Mouse (Mus musculus): ENCODE results near the gene Napepld. TPM values are rescaled to one million over a fixed set of nuclear protein-coding genes. Genes with fewer than 3 reads are reported as not detected.
"Not testable (repeated sequence)": the region's sequence is repeated elsewhere in the genome, so short reads cannot be mapped to it uniquely, and the experiment has no call there.

The Napepld gene
- polyA plus RNA-seq, 1 experiment from 2014 or later: 8.2 TPM

DNA sequence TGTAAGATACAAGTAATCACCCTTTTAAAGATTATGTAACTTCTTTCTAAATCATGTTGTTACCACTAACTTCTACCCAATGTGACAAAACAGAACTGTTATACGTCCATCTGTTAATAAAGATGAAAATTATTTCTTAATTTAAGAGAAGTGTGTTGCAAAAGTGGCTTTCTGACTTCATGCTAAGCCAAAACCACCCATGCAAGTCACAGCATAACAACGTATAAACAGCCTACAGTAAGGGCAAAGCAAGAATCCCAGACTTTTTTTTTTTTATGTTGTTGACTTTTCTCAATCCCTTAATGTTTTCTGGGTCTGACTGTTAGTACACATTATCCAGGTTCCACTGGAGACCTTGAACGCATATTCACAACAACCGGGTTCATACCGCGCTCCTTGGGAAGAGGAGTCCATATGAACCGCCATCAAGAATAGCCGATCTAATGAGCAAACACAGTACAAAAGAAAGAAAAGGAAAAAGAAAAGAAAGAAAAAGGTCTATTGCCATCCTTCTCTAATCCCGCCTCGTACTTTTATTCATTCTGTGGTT, 849 bp downstream of the Napepld start:
- H3K9ac ChIP-seq (ENCODE audit: low read depth, low read length): peak overlapping the region; percentile 54
- no peaks in the 10 kb centered on the region for H3K27me3 ChIP-seq (ENCODE audit: control insufficient read depth, insufficient read depth, low read length)
- no peak overlapping the region for H3K27ac ChIP-seq (ENCODE audit: low read depth, low read length)

DNA sequence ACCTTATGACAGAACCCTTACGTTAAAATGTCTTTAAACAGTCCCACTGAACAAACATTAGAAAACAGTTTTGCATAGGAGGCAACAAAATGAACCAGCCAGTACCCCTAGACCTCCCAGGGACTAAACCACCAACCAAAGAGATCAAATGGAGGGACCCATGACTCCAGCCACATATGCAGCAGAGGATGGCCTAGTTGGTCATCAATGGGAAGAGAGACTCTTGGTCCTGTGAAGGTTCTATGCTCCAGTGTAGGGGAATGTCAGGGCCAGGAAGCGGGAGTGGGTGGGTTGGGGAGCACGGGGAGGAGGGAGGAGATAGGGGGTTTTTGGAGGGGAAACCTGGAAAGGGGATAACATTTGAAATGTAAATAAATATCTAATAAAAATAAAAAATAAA, 1.6 kb downstream of the Napepld start:
- ATAC-seq (ENCODE audit: low FRiP score, low TSS enrichment); H3K4me2 ChIP-seq (replicated peaks; ENCODE audit: low read depth, low read length); H3K27ac ChIP-seq (ENCODE audit: low read depth, low read length); H3K36me3 ChIP-seq (ENCODE audit: control insufficient read depth, insufficient read depth, low read length); H3K27me3 ChIP-seq (ENCODE audit: control insufficient read depth, insufficient read depth, low read length); H3K9me3 ChIP-seq (ENCODE audit: control insufficient read depth, low read length); H3K4me1 ChIP-seq (ENCODE audit: control insufficient read depth, insufficient read depth, low read length); H3K4me3 ChIP-seq (ENCODE audit: low read length); H3K9ac ChIP-seq (ENCODE audit: low read depth, low read length): not testable (repeated sequence)
- WGBS: 82% methylated on average over 3 of the region's 3 CpGs

More for the DNA sequence above, 849 bp downstream of the Napepld start:
- Histone ChIP-seq H3K4me2 (replicated peaks; ENCODE audit: low read depth, low read length) (peak overlapping the region; percentile 55), H3K4me1 (ENCODE audit: control insufficient read depth, insufficient read depth, low read length) (no peaks in the 10 kb centered on the region), H3K36me3 (ENCODE audit: control insufficient read depth, insufficient read depth, low read length) (no peaks in the 10 kb centered on the region), H3K4me3 (ENCODE audit: low read length) (peak overlapping the region; percentile 57), H3K9me3 (ENCODE audit: control insufficient read depth, low read length) (no peaks in the 10 kb centered on the region)
- 14% methylated on average over 10 of the region's 10 CpGs for WGBS
- ATAC-seq (ENCODE audit: low FRiP score, low TSS enrichment): no peak

DNA sequence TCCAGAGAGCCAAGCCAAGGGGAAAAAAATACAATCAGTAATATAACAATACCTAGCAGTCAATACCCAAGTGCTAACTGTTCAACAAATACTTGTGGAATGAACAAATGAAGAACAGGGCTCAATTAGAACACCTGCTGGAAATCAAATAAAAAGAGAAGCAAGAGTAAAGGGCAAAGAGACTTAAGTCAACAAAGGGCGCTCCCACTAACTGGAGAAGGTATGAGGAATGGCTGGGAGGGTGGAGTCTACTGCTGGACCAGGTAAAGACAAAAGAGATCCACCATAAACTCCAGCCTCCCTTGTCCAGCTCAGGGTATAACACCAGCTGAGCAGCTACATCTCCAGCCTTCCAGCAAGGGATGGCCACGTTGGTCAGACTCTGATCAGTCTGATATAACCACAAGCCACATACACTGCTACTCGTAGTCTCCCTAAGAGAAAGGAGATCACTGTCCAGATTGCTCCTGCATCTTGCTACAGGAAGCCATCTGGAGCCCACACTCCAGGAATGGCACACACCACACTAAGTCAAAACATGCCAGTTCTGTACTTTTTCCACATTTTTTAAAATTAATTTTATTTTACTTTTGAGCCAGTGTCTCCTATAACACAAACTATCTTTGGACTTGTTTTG, 6.2 kb downstream of the Napepld start:
- Histone ChIP-seq H3K27me3 (ENCODE audit: control insufficient read depth, insufficient read depth, low read length) (no peaks in the 10 kb centered on the region), H3K36me3 (ENCODE audit: control insufficient read depth, insufficient read depth, low read length) (no peaks in the 10 kb centered on the region), H3K4me3 (ENCODE audit: low read length) (no peak overlapping the region), H3K9ac (ENCODE audit: low read depth, low read length) (no peak overlapping the region), H3K4me1 (ENCODE audit: control insufficient read depth, insufficient read depth, low read length) (no peaks in the 10 kb centered on the region), H3K9me3 (ENCODE audit: control insufficient read depth, low read length) (no peaks in the 10 kb centered on the region), H3K27ac (ENCODE audit: low read depth, low read length) (no peak overlapping the region), H3K4me2 (replicated peaks; ENCODE audit: low read depth, low read length) (no peak overlapping the region)
- ATAC-seq (ENCODE audit: low FRiP score, low TSS enrichment): no peak
- 89% methylated on average over 3 of the region's 3 CpGs for WGBS

DNA sequence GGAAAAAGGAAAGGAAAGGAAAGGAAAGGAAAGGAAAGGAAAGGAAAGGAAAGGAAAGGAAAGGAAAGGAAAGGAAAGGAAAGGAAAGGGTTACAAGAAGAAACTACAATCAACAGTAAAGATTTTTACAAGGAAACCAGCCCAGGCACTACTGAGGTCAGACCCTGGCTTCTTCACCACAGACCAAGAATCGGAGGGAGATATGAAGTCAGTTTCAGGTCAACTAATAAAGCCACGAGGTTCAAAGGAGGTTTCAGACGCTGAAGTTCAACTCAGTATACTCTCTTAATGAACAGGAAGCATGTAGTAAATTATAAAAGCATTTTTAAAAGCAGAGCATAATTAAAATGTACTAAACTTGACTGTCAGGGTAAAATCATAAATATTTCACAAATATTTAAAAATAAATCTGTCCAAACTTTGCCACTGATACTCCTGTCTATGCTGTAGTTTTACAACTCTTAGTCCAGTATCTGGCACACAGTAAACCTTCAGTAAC, 7.8 kb downstream of the Napepld start:
- Histone ChIP-seq H3K36me3 (ENCODE audit: control insufficient read depth, insufficient read depth, low read length) (no peaks in the 10 kb centered on the region), H3K4me3 (ENCODE audit: low read length) (no peak overlapping the region), H3K9ac (ENCODE audit: low read depth, low read length) (no peak overlapping the region), H3K9me3 (ENCODE audit: control insufficient read depth, low read length) (no peaks in the 10 kb centered on the region; the same call in 1 of the 2 replicates), H3K4me2 (replicated peaks; ENCODE audit: low read depth, low read length) (no peak overlapping the region), H3K27me3 (ENCODE audit: control insufficient read depth, insufficient read depth, low read length) (no peaks in the 10 kb centered on the region), H3K4me1 (ENCODE audit: control insufficient read depth, insufficient read depth, low read length) (no peaks in the 10 kb centered on the region), H3K27ac (ENCODE audit: low read depth, low read length) (no peak overlapping the region)
- peak; percentile 82 for ATAC-seq (ENCODE audit: low FRiP score, low TSS enrichment)
- WGBS: 39% methylated on average over 3 of the region's 3 CpGs

DNA sequence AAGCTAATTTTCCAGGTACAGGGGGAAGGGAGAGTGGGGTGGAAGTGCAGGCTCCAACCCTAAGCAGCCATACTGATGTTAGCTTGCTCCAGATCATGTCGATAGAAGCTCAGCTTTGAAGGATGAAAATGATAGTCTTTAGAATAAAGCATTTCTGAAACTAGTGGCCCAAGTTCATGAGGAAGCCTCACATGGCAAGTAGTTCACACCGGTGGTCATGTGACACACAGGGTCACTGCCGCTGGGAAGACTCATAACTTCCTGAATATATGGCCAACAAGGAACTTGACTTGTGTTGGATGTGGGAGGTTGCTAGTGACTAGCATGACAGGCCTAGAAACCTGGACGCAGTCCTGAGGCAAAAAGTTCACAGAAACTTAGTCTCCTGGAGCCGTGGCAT, 9.0 kb downstream of the Napepld start:
- Histone ChIP-seq H3K36me3 (ENCODE audit: control insufficient read depth, insufficient read depth, low read length) (no peaks in the 10 kb centered on the region), H3K4me1 (ENCODE audit: control insufficient read depth, insufficient read depth, low read length) (no peaks in the 10 kb centered on the region), H3K9ac (ENCODE audit: low read depth, low read length) (no peak overlapping the region), H3K9me3 (ENCODE audit: control insufficient read depth, low read length) (no peaks in the 10 kb centered on the region; the same call in 1 of the 2 replicates), H3K4me3 (ENCODE audit: low read length) (no peak overlapping the region), H3K27me3 (ENCODE audit: control insufficient read depth, insufficient read depth, low read length) (no peaks in the 10 kb centered on the region), H3K27ac (ENCODE audit: low read depth, low read length) (no peak overlapping the region), H3K4me2 (replicated peaks; ENCODE audit: low read depth, low read length) (no peak overlapping the region)
- WGBS: 86% methylated on average over 5 of the region's 5 CpGs
- no peak for ATAC-seq (ENCODE audit: low FRiP score, low TSS enrichment)

DNA sequence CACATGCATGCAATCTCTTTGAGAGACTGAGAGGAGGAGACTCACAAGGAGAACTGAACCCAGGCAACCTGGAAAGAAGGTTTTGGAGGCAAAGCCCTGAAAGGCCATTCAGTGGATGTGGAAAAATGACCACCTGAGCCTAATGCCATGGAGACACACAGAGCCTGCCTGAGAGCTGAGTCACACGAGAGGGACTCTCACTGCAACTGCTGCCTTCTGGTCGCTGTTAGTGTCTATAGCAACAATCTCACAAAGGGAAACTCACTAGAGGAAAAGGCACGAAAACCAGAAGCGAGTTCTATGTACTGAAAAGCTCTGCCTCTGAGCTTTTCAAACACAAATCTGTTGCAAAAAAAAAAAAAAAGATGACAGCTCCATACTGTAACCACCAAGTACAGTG, 14.2 kb downstream of the Napepld start:
- H3K9me3 ChIP-seq (ENCODE audit: control insufficient read depth, low read length): peaks cover 4% of the 10 kb centered on the region
- no peaks in the 10 kb centered on the region for H3K27me3 ChIP-seq (ENCODE audit: control insufficient read depth, insufficient read depth, low read length)
- no peak overlapping the region for H3K27ac ChIP-seq (ENCODE audit: low read depth, low read length)
- no peak overlapping the region for H3K4me3 ChIP-seq (ENCODE audit: low read length)
- H3K4me1 ChIP-seq (ENCODE audit: control insufficient read depth, insufficient read depth, low read length): no peaks in the 10 kb centered on the region
- no peak overlapping the region for H3K9ac ChIP-seq (ENCODE audit: low read depth, low read length)
- WGBS: 73% methylated on average over 4 of the region's 4 CpGs
- H3K36me3 ChIP-seq (ENCODE audit: control insufficient read depth, insufficient read depth, low read length): no peaks in the 10 kb centered on the region
- no peak for ATAC-seq (ENCODE audit: low FRiP score, low TSS enrichment)
- H3K4me2 ChIP-seq (replicated peaks; ENCODE audit: low read depth, low read length): no peak overlapping the region

DNA sequence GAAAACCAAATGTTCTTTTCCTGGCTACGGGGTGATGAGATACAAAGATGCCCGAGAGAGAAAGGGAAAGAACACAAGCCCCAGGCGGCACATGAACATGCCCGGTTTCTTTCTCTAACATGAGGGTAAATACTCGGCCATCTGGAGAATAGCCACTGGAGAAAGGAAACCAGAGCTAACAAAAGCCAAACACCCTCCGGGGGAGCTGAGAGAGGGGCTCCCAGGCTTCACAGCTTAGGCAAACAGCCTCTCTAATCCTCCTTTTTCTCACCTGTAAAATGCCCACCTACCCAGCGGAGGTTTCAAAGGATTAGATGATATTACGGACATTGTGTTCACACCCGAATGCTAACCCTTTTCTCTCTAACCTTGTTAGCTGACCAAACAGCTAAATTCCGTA, 16.2 kb downstream of the Napepld start:
- Histone ChIP-seq H3K27ac (ENCODE audit: low read depth, low read length) (no peak overlapping the region), H3K9ac (ENCODE audit: low read depth, low read length) (no peak overlapping the region), H3K9me3 (ENCODE audit: control insufficient read depth, low read length) (peaks cover 4% of the 10 kb centered on the region), H3K4me2 (replicated peaks; ENCODE audit: low read depth, low read length) (no peak overlapping the region), H3K36me3 (ENCODE audit: control insufficient read depth, insufficient read depth, low read length) (no peaks in the 10 kb centered on the region), H3K4me1 (ENCODE audit: control insufficient read depth, insufficient read depth, low read length) (peaks cover 3% of the 10 kb centered on the region; the same call in 1 of the 2 replicates), H3K27me3 (ENCODE audit: control insufficient read depth, insufficient read depth, low read length) (no peaks in the 10 kb centered on the region), H3K4me3 (ENCODE audit: low read length) (no peak overlapping the region)
- no peak for ATAC-seq (ENCODE audit: low FRiP score, low TSS enrichment)
- WGBS: 80% methylated on average over 10 of the region's 10 CpGs

DNA sequence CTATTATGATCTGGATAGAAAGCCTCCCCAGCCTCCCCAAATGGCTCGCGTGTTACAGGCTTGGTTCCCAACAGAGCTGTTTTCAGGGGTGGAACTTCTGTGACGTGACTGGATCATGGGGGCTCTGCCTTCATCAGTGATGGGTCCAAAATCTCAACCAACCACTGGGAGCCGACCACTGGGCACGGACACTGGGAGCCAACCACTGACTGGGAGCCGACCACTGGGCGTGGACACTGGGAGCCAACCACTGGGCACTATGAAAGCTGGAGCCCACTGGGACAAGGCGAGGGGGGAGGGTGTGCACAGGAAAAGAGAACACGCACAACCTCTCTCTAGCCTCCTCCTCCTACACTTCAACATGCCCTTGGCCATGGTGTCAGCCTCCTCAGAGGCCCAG, 17.4 kb downstream of the Napepld start:
- H3K9ac ChIP-seq (ENCODE audit: low read depth, low read length): no peak overlapping the region
- no peaks in the 10 kb centered on the region for H3K27me3 ChIP-seq (ENCODE audit: control insufficient read depth, insufficient read depth, low read length)
- H3K4me2 ChIP-seq (replicated peaks; ENCODE audit: low read depth, low read length): no peak overlapping the region
- no peak for ATAC-seq (ENCODE audit: low FRiP score, low TSS enrichment)
- peaks cover 4% of the 10 kb centered on the region; the same call in 1 of the 2 replicates for H3K9me3 ChIP-seq (ENCODE audit: control insufficient read depth, low read length)
- H3K27ac ChIP-seq (ENCODE audit: low read depth, low read length): no peak overlapping the region
- WGBS: 92% methylated on average over 9 of the region's 9 CpGs
- no peaks in the 10 kb centered on the region for H3K36me3 ChIP-seq (ENCODE audit: control insufficient read depth, insufficient read depth, low read length)
- no peak overlapping the region for H3K4me3 ChIP-seq (ENCODE audit: low read length)
- peaks cover 3% of the 10 kb centered on the region; the same call in 1 of the 2 replicates for H3K4me1 ChIP-seq (ENCODE audit: control insufficient read depth, insufficient read depth, low read length)

DNA sequence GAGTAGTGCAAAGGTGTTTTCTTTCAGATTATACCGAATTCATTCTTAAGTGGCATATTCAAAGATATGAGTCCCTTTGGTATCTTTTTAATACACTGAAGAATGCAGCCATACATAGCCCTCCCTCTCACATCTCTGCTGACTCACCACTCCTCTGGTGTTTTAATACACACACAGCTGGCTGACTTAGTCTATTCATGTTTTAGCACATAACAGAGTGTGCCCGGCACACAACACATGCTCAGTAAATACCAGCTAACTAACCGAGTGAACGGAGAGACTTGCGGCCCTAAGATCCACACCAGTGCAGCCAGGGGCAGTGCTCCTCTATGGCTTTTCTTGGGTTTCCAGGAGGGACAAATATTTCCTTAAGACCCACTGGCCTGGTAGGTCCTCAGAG, 20.3 kb downstream of the Napepld start:
- 88% methylated on average over 5 of the region's 5 CpGs for WGBS
- H3K9ac ChIP-seq (ENCODE audit: low read depth, low read length): no peak overlapping the region
- no peaks in the 10 kb centered on the region for H3K27me3 ChIP-seq (ENCODE audit: control insufficient read depth, insufficient read depth, low read length)
- H3K27ac ChIP-seq (ENCODE audit: low read depth, low read length): no peak overlapping the region
- no peak overlapping the region for H3K4me2 ChIP-seq (replicated peaks; ENCODE audit: low read depth, low read length)
- no peak overlapping the region for H3K4me3 ChIP-seq (ENCODE audit: low read length)
- H3K36me3 ChIP-seq (ENCODE audit: control insufficient read depth, insufficient read depth, low read length): no peaks in the 10 kb centered on the region
- H3K9me3 ChIP-seq (ENCODE audit: control insufficient read depth, low read length): peaks cover 4% of the 10 kb centered on the region; the same call in 1 of the 2 replicates
- ATAC-seq (ENCODE audit: low FRiP score, low TSS enrichment): no peak
- peaks cover 3% of the 10 kb centered on the region; the same call in 1 of the 2 replicates for H3K4me1 ChIP-seq (ENCODE audit: control insufficient read depth, insufficient read depth, low read length)

Data from kidney, embryonic 14.5 days (tissue).